Mouse (Mus musculus): Measurements from ENCODE around the gene Trpv5. TPM values are rescaled to one million over a fixed set of nuclear protein-coding genes. Genes with fewer than 3 reads are reported as not detected.

Trpv5 gene
- 0.06 TPM in 1 of 2 replicates, not detected in the other for polyA plus RNA-seq (2015; fragmentation: Nextera tagmentation; extraction: Ambion mirVana)

DNA sequence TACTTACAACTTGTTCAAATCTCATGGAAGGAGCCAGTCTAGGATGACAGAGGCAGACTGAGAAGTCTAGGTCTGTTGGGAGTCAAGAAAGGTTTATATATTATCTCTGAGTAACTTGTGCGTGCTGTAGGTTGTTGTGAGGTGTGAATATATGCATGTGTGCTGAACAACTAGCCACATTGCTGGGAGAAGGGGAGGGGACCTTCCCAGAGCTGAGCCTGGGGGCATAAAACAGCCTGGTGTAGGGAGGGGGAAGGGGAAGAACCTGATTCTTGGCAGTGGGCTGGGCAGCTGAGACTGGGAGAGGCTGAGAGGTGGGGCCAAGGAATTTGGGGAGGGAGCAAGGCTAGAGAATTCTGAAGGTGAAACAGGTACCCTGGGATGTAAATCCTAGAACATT, at the start of gene Trpv5:
Trpv5 (minus strand) TSS at position 101 of the 400 bp plus-strand sequence.
- Histone ChIP-seq H3K4me1 (ENCODE audit: control insufficient read depth, insufficient read depth, low read length) (no peaks in the 10 kb centered on the region), H3K27ac (ENCODE audit: low read length) (no peak within 1 kb of the TSS), H3K4me3 (replicated peaks; ENCODE audit: low read length) (no peak within 1 kb of the TSS), H3K9me3 (replicated peaks; ENCODE audit: control insufficient read depth, low read length) (no peaks in the 10 kb centered on the region), H3K4me2 (ENCODE audit: low read depth, low read length) (no peak within 1 kb of the TSS), H3K27me3 (ENCODE audit: control insufficient read depth, insufficient read depth, low read length) (no peaks in the 10 kb centered on the region), H3K9ac (ENCODE audit: low read length) (no peak within 1 kb of the TSS), H3K36me3 (ENCODE audit: control insufficient read depth, insufficient read depth, low read length) (no peaks in the 10 kb centered on the region)
- WGBS, result 68% methylated on average over 1 of the region's 1 CpGs
- no peak for ATAC-seq (ENCODE audit: insufficient read depth, low FRiP score)

GRCm38 (mm10) chr6:41727989-41728609, 47.5 kb upstream of the Trpv5 start:
- 68% methylated on average over 1 of the region's 1 CpGs for WGBS
- H3K4me3 ChIP-seq (replicated peaks; ENCODE audit: low read length), result no peak overlapping the region
- H3K27ac ChIP-seq (ENCODE audit: low read length), result no peak overlapping the region
- no peaks in the 10 kb centered on the region for H3K9me3 ChIP-seq (replicated peaks; ENCODE audit: control insufficient read depth, low read length)
- H3K36me3 ChIP-seq (ENCODE audit: control insufficient read depth, insufficient read depth, low read length), result no peaks in the 10 kb centered on the region
- H3K4me2 ChIP-seq (ENCODE audit: low read depth, low read length), result no peak overlapping the region
- ATAC-seq (ENCODE audit: insufficient read depth, low FRiP score), result no peak
- H3K27me3 ChIP-seq (ENCODE audit: control insufficient read depth, insufficient read depth, low read length), result no peaks in the 10 kb centered on the region
- H3K4me1 ChIP-seq (ENCODE audit: control insufficient read depth, insufficient read depth, low read length), result no peaks in the 10 kb centered on the region
- H3K9ac ChIP-seq (ENCODE audit: low read length), result no peak overlapping the region

GRCm38 (mm10) chr6:41721430-41721829, 40.9 kb upstream of the Trpv5 start:
- WGBS, result 84% methylated on average over 2 of the region's 2 CpGs
- no peak for ATAC-seq (ENCODE audit: insufficient read depth, low FRiP score)

DNA sequence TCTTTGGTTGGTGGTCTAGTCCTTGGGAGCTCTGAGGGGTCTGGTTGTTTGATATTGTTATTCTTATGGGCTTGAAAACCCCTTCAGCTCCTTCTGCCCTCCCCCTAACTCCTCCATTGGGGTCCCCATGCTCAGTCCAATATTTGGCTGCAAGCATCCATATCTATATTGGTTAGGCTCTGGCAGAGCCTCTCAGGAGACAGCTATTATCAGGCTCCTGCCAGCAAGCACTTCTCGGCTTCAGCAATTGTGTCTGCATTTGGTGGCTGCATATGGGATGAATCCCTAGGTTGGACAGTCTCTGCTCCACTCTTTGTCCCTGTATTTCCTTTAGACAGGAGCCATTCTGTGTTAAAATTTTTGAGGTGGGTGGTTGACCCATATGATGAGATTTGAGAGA, 29.7 kb upstream of the Trpv5 start:
- Histone ChIP-seq H3K9ac (ENCODE audit: low read length) (no peak overlapping the region), H3K4me2 (ENCODE audit: low read depth, low read length) (no peak overlapping the region), H3K36me3 (ENCODE audit: control insufficient read depth, insufficient read depth, low read length) (no peaks in the 10 kb centered on the region), H3K4me3 (replicated peaks; ENCODE audit: low read length) (no peak overlapping the region), H3K27ac (ENCODE audit: low read length) (no peak overlapping the region), H3K27me3 (ENCODE audit: control insufficient read depth, insufficient read depth, low read length) (no peaks in the 10 kb centered on the region), H3K9me3 (replicated peaks; ENCODE audit: control insufficient read depth, low read length) (no peaks in the 10 kb centered on the region), H3K4me1 (ENCODE audit: control insufficient read depth, insufficient read depth, low read length) (no peaks in the 10 kb centered on the region)
- no peak for ATAC-seq (ENCODE audit: insufficient read depth, low FRiP score)
- WGBS, result 76% methylated on average over 1 of the region's 1 CpGs

More at GRCm38 (mm10) chr6:41721430-41721829, 40.9 kb upstream of the Trpv5 start:
- Histone ChIP-seq H3K9ac (ENCODE audit: low read length) (no peak overlapping the region), H3K27me3 (ENCODE audit: control insufficient read depth, insufficient read depth, low read length) (no peaks in the 10 kb centered on the region), H3K36me3 (ENCODE audit: control insufficient read depth, insufficient read depth, low read length) (no peaks in the 10 kb centered on the region), H3K27ac (ENCODE audit: low read length) (no peak overlapping the region), H3K9me3 (replicated peaks; ENCODE audit: control insufficient read depth, low read length) (no peaks in the 10 kb centered on the region), H3K4me3 (replicated peaks; ENCODE audit: low read length) (no peak overlapping the region), H3K4me1 (ENCODE audit: control insufficient read depth, insufficient read depth, low read length) (no peaks in the 10 kb centered on the region), H3K4me2 (ENCODE audit: low read depth, low read length) (no peak overlapping the region)

- Histone ChIP-seq H3K4me1 (ENCODE audit: control insufficient read depth, insufficient read depth, low read length) (no peaks in the 10 kb centered on the region), H3K4me2 (ENCODE audit: low read depth, low read length) (no peak overlapping the region), H3K9ac (ENCODE audit: low read length) (no peak overlapping the region), H3K4me3 (replicated peaks; ENCODE audit: low read length) (no peak overlapping the region), H3K27ac (ENCODE audit: low read length) (no peak overlapping the region), H3K36me3 (ENCODE audit: control insufficient read depth, insufficient read depth, low read length) (no peaks in the 10 kb centered on the region), H3K9me3 (replicated peaks; ENCODE audit: control insufficient read depth, low read length) (no peaks in the 10 kb centered on the region), H3K27me3 (ENCODE audit: control insufficient read depth, insufficient read depth, low read length) (no peaks in the 10 kb centered on the region)
- 81% methylated on average over 7 of the region's 7 CpGs for WGBS
- ATAC-seq (ENCODE audit: insufficient read depth, low FRiP score), result peak; percentile 70
Measured at GRCm38 (mm10) chr6:41706275-41706674, 25.7 kb upstream of the Trpv5 start.

- H3K9me3 ChIP-seq (replicated peaks; ENCODE audit: control insufficient read depth, low read length), result no peaks in the 10 kb centered on the region
- H3K27ac ChIP-seq (ENCODE audit: low read length), result no peak within 1 kb of the TSS
- no peaks in the 10 kb centered on the region for H3K4me1 ChIP-seq (ENCODE audit: control insufficient read depth, insufficient read depth, low read length)
- peak; percentile 69; the same call in 1 of the 2 replicates for ATAC-seq (ENCODE audit: insufficient read depth, low FRiP score)
- no peak within 1 kb of the TSS for H3K4me3 ChIP-seq (replicated peaks; ENCODE audit: low read length)
- H3K27me3 ChIP-seq (ENCODE audit: control insufficient read depth, insufficient read depth, low read length), result no peaks in the 10 kb centered on the region
- no peaks in the 10 kb centered on the region for H3K36me3 ChIP-seq (ENCODE audit: control insufficient read depth, insufficient read depth, low read length)
- no peak within 1 kb of the TSS for H3K4me2 ChIP-seq (ENCODE audit: low read depth, low read length)
- H3K9ac ChIP-seq (ENCODE audit: low read length), result no peak within 1 kb of the TSS
- 25% methylated on average over 1 of the region's 1 CpGs for WGBS
Measured at GRCm38 (mm10) chr6:41704123-41704522, 23.6 kb upstream of the Trpv5 start, which contains the start of gene Kel. TSS of gene Kel (minus strand) at chr6:41704339.

DNA sequence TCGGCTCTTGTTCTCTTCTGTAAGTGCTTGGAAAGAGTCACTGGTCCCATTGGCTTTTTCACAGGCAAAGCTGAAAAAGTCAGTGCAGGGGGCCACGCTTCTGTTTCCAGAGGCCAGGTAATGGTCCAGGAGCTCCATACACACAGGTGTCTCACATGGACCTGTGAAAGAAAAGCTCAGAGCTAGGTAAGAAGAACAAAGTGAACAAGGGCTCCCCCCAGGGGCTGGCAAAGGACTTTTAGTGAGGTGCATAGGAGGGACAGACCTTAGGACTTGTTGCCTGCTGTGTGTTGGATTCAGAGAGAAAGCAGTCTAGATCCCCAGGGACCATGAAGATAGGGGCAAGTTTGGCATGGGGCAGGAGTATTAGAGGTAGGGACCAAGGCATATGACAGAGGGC, 22.4 kb upstream of the Trpv5 start:
- Histone ChIP-seq H3K4me1 (ENCODE audit: control insufficient read depth, insufficient read depth, low read length) (no peaks in the 10 kb centered on the region), H3K36me3 (ENCODE audit: control insufficient read depth, insufficient read depth, low read length) (no peaks in the 10 kb centered on the region), H3K9me3 (replicated peaks; ENCODE audit: control insufficient read depth, low read length) (no peaks in the 10 kb centered on the region), H3K4me2 (ENCODE audit: low read depth, low read length) (no peak overlapping the region), H3K9ac (ENCODE audit: low read length) (no peak overlapping the region), H3K4me3 (replicated peaks; ENCODE audit: low read length) (no peak overlapping the region), H3K27ac (ENCODE audit: low read length) (no peak overlapping the region), H3K27me3 (ENCODE audit: control insufficient read depth, insufficient read depth, low read length) (no peaks in the 10 kb centered on the region)
- no peak for ATAC-seq (ENCODE audit: insufficient read depth, low FRiP score)
- WGBS, result 72% methylated on average over 2 of the region's 2 CpGs

DNA sequence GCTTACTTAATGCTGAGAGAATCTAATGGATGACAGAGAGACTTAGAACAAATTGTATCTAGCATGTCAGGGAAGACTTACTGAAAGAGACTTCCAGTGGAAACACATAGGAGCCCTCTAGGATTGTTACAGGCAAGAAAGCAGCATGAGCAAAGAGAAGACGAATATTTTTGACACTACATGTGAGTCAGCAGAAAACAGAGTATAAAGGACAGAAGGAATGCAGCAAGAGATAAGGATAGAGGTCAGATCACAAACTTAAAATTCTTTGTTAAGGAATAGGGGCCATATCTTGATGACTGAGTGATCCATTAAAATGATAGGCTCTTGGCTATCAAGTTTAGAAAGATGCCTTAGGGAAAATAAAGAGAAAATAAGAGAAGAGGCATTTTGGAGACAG, 20.7 kb upstream of the Trpv5 start:
- H3K36me3 ChIP-seq (ENCODE audit: control insufficient read depth, insufficient read depth, low read length), result no peaks in the 10 kb centered on the region
- no peaks in the 10 kb centered on the region for H3K4me1 ChIP-seq (ENCODE audit: control insufficient read depth, insufficient read depth, low read length)
- H3K27ac ChIP-seq (ENCODE audit: low read length), result no peak overlapping the region
- no peak overlapping the region for H3K4me2 ChIP-seq (ENCODE audit: low read depth, low read length)
- no peak for ATAC-seq (ENCODE audit: insufficient read depth, low FRiP score)
- no peaks in the 10 kb centered on the region for H3K9me3 ChIP-seq (replicated peaks; ENCODE audit: control insufficient read depth, low read length)
- H3K4me3 ChIP-seq (replicated peaks; ENCODE audit: low read length), result no peak overlapping the region
- 63% methylated on average over 1 of the region's 1 CpGs for WGBS
- no peak overlapping the region for H3K9ac ChIP-seq (ENCODE audit: low read length)
- H3K27me3 ChIP-seq (ENCODE audit: control insufficient read depth, insufficient read depth, low read length), result no peaks in the 10 kb centered on the region

DNA sequence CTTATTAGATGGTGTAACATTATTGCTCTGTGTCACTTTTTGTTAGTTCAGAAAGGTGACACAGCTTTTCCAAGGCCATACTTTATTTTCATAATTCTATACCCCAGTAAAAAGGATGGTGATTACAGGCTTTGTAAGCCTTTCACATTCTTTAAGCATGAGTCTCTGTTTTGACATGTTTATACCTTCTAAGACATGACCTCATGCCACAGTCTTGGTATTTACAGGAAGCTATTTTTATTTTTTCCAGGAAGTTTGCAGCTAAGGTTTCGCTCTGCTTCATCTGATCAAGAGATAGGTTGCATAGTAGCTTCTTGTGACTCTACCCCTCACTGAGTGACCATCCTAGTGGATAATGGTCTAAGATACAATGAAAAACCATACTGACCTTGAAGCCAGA, 13.8 kb upstream of the Trpv5 start:
- Histone ChIP-seq H3K4me2 (ENCODE audit: low read depth, low read length) (no peak overlapping the region), H3K4me3 (replicated peaks; ENCODE audit: low read length) (no peak overlapping the region), H3K27me3 (ENCODE audit: control insufficient read depth, insufficient read depth, low read length) (no peaks in the 10 kb centered on the region), H3K4me1 (ENCODE audit: control insufficient read depth, insufficient read depth, low read length) (no peaks in the 10 kb centered on the region), H3K36me3 (ENCODE audit: control insufficient read depth, insufficient read depth, low read length) (no peaks in the 10 kb centered on the region), H3K9me3 (replicated peaks; ENCODE audit: control insufficient read depth, low read length) (no peaks in the 10 kb centered on the region), H3K9ac (ENCODE audit: low read length) (no peak overlapping the region), H3K27ac (ENCODE audit: low read length) (no peak overlapping the region)
- 83% methylated on average over 1 of the region's 1 CpGs for WGBS
- no peak for ATAC-seq (ENCODE audit: insufficient read depth, low FRiP score)

Data from stomach, embryonic 16.5 days (tissue).